Mouse (Mus musculus): ENCODE results near the gene Edc3. TPM values are rescaled to one million over a fixed set of nuclear protein-coding genes. Genes with fewer than 3 reads are reported as not detected.
"Not testable (repeated sequence)": the region's sequence is repeated elsewhere in the genome, so short reads cannot be mapped to it uniquely, and the experiment has no call there.

The Edc3 gene
- polyA plus RNA-seq, 1 experiment: 13.8 TPM

GRCm38 (mm10) chr9:57706496-57706895 lies 1.8 kb upstream of the Edc3 start:
- no peak for DNase-seq (ENCODE audit: low spot score)

DNA sequence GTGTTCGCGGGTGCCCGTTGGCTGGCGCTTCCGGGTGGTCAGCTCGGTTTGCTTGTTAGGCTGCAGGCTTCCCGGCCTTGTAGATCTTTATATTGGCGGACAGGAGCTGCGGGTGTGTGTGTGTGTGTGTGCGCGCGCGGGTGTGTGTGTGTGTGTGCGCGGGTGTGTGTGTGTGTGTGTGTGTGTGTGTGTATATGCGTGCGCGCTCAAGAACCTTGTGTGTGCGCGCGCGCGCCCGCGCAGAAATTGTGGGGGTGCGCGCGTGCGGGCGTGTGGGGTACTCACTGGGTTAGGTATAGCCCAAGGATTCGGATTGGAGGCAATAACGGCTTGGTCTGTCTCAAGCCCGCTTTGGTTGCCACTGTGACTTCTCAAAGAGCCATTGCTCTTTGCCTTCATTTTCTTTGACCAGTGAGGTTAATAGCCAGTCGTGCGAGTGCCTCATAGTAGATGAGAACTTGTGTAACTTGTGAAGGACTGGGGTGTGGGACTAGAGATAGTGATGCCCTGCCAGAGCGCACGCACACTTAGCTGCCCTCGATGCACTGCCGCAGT lies 457 bp downstream of the Edc3 start:
- DNase-seq (ENCODE audit: low spot score): no peak

DNA sequence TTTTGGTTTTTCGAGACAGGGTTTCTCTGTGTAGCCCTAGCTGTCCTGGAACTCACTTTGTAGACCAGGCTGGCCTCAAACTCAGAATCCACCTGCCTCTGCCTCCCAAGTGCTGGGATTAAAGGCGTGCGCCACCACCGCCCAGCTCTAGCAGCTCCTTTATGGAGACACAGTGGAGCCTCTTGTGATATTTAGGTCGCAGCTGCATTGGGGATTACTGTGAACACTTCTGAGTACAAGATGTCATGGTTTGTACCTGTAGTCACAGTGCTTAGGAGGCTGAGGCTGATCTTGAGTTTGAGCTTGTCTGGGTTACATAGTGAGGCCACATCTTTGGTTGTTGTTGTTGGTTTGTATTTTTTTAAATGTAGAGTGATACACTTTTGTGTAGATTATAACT lies 1.9 kb downstream of the Edc3 start:
- DNase-seq (ENCODE audit: low spot score): not testable (repeated sequence)

DNA sequence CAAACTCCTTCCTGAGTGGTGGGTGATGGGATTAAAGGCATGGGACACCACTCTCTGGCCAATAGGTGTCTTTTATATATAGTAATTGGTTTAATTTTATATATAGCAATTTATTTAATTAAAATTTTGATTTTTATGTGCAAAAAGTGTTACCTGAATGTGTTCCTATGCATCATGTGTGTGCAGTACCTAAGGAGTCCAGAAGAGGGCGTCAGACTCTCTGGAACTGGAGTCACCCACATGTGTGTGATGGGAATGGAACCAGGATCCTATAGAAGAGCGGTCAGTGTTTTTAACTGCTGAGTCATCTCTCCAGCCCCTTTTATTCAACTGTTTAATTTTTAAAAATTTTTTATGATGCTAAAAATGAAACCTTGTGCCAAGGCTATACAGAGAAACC lies 3.9 kb downstream of the Edc3 start:
- no peak for DNase-seq (ENCODE audit: low spot score)

DNA sequence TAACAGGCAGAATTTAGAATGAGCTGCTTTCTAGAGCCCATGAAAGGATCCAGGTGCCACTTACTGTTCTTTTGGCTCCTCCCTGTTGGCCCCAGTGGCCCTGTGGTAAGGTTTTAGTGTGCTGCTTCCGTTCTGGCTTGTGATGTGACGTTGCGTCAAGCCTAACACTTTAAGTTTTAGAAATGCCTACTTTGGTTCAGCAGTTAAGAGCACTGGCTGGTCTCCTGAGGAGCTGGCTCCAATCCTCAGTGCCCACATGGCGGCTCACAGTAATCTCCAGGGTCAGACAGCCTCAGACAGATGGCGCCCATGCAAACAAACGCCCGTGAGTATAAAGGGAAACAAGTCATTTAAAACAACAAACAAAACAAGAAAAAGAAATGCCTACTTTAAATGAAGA lies 10.1 kb downstream of the Edc3 start:
- DNase-seq (ENCODE audit: low spot score): no peak

DNA sequence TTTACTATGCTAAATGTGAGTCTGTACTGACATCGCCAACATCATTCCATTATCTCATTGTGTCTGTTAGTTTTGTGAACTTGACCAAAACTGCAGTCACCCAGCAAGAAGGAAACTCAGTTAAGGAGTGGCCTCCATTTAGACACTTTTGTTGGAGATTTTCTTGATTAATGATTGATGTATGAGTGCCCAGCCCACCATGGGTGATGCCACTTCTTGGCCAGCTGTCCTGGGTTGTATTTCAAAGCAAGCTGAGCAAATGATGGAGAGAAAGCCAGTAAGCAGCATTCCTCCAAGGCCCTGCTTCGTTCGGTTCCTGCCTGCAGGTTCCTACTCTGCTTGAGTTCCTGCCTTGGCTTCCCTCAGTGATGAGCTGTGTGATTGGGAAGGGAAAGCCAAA lies 12.4 kb downstream of the Edc3 start:
- DNase-seq (ENCODE audit: low spot score): no peak

DNA sequence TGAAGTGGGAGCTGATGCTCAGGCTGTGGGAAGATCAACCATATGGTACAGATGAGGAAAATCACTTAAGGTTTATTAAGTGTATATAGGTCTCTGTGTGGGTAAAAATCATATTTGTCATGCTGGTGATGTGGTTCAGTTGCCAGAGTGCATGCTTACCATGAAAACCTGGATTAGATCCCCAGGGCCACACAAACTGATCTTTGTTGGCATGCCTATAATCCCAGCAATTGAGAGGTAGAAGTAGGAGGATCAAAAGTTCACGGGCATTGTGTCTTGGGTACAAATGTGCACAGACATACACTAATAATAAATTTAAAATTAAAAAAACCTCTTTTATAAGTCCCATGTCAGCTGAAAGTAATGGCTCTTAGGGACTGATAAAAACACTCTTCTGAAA lies 14.0 kb downstream of the Edc3 start:
- no peak for DNase-seq (ENCODE audit: low spot score)

GRCm38 (mm10) chr9:57723315-57723715 lies 15.0 kb downstream of the Edc3 start:
- no peak for DNase-seq (ENCODE audit: low spot score)

DNA sequence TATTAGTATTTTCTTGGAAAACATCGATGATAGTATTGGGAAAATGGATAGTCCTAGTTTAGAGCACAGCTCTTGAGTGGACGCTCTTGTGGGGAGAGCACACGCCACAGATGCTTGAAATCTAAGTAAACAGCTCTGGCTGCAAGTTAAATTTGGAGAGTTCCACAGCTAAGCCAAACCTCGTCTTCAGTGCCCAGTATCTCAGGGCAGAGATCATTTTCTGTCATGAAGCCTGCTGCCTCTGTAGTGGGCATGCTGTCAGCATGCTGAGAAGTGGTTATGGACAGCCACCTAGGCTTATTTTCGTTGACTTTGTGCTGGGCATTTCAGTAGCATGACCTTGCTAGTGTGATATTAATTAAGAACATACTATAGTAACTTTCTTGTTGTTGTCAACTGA lies 15.5 kb downstream of the Edc3 start:
- no peak for DNase-seq (ENCODE audit: low spot score)

GRCm38 (mm10) chr9:57724701-57725100 lies 16.4 kb downstream of the Edc3 start:
- DNase-seq (ENCODE audit: low spot score): no peak

GRCm38 (mm10) chr9:57728312-57728711 lies 20.0 kb downstream of the Edc3 start:
- no peak for DNase-seq (ENCODE audit: low spot score)

GRCm38 (mm10) chr9:57733606-57734005 lies 25.3 kb downstream of the Edc3 start:
- no peak for DNase-seq (ENCODE audit: low spot score)

DNA sequence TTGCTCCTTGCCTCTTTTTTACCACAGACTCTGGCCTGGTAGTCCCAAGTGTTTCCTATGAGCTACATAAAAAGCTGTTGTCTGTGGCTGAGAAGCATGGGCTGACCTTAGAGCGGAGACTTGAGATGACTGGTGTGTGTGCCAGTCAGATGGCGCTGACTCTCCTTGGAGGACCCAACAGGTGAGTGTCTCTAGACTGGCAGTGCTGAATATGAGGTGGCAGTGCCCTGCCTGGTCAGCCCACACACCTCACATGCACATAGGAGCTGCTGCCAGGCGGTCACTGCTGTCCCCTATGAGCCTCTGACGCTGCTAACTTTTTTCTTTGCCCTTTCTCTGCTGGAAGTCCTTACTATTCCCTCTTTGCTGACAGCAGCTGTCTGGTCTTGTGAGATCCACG lies 31.5 kb downstream of the Edc3 start:
- no peak for DNase-seq (ENCODE audit: low spot score)

DNA sequence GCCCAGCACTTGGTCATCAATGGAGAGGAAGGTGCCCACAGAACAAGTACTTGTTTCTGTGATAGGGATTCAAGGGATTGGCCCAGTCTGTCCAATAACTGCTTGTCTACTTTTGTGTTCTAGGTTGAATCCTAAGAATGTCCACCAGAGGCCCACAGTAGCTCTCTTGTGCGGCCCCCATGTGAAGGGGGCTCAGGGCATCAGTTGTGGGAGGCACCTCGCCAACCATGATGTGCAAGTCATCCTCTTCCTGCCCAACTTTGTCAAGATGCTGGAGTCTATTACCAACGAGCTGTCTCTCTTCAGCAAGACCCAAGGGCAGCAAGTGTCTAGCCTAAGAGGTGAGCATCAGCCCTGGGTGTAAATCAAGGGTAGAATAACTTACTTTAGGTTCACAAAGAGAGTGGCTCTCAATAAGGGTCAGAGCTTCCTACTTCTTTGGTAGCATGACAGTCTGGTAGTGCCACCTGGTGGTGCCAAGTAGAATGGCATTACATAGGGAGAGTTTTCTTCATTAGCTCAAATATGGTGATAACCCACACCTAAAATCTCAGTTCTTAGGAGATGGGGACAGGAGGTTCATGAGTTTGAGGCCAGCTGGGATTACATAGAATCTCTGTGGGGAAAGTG lies 36.2 kb downstream of the Edc3 start:
- DNase-seq (ENCODE audit: low spot score): no peak

DNA sequence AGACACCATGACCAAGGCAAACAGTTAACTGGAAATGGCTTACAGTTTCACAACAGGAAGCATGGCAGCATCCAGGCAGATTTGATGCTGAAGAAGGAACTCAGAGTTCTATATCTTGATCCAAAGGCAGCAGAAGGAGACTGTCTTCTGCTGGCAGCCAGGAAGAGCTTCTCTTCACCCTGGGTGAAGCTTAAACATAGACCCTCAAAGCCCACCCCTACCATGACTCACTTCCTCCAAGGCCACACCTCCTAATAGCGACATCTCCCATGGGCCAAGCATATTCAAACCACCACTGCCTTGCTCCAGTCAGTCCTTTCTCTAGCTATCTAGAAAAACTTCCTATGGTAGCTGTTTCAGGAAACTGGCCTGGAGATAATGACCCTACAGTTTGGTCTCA lies 38.7 kb downstream of the Edc3 start:
- no peak for DNase-seq (ENCODE audit: low spot score)

DNA sequence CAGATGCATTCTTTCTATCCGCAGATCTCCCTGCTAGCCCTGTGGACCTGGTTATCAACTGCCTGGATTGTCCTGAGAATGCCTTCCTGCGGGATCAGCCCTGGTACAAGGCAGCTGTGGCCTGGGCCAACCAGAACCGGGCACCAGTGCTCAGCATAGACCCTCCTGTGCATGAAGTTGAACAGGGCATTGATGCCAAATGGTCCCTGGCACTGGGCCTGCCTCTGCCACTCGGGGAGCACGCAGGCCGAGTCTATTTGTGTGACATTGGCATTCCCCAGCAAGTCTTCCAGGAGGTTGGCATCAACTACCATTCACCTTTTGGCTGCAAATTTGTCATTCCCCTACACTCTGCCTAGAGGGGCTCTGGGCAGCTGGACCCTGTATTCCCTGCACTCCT lies 39.8 kb downstream of the Edc3 start:
- no peak for DNase-seq (ENCODE audit: low spot score)

DNA sequence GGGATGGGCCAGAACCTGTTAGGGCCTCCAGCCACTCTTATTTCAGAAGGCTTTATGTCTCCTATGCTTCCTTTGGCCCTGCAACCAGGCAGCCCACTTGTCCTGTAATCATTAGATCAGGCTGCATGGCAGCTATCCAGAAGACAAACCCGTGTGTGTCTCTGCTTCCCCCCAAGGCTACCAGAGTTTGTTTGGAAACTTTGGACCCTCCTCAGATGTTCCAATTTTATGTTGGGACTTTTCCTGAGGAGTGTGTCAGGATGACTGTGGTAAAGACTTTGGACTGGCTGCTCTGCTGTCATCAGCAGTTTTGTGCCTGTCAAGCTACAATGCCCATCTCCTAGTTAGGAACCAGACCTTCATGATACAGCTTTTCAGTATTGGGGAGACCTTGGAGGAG lies 40.5 kb downstream of the Edc3 start:
- DNase-seq (ENCODE audit: low spot score): no peak

DNA sequence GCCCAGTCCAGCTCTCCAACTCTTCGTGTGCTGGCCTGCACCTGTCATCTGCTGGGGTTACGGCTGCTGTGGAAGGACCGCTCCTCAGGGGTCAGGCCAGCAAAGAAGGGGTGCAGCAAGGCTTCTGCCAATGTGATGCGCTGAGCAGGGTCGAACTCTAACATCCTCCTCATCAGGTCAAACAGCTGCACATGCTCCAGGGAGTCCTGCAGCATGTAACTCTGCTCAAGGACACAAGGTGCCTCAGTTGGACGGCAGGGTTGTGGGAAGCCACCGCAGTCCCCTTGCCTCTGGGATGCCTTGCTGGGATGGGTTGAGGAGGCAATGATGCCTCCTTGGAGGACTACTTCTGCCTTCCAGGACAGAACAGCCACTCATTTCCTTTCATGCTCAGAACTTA lies 42.6 kb downstream of the Edc3 start:
- no peak for DNase-seq (ENCODE audit: low spot score)

DNA sequence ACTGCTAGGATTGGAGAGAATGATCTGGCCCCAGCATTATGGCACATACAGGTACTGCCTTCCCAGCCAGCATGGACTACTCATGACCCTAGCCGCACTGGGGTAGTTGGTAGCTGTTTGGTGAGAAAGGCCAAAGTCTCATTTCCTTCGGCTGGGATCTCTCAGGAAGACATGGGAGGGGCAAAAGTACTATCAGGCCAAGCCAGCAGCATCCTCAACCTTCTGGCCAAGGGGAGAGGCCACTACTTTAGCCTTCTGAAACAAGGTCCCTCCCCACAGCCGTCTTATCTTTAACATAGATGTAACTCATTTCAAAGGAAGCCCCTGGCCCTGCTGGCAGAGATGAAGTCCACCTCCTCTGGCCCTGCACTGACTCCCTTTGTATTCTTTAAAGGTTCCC lies 49.2 kb downstream of the Edc3 start:
- DNase-seq (ENCODE audit: low spot score): no peak

- no peak for DNase-seq (ENCODE audit: low spot score)
Observed at GRCm38 (mm10) chr9:57758528-57758927, 50.2 kb downstream of the Edc3 start.

GRCm38 (mm10) chr9:57759289-57759688 lies 50.9 kb downstream of the Edc3 start:
- DNase-seq (ENCODE audit: low spot score): peak; percentile 51

GRCm38 (mm10) chr9:57760416-57761146 lies 52.2 kb downstream of the Edc3 start:
- DNase-seq (ENCODE audit: low spot score): no peak

All from urinary bladder, adult 2 months (tissue).